Mouse (Mus musculus): ENCODE data around the gene Erp29.
A peak's percentile ranks its signal among the peaks of the same experiment; 100 is the strongest.

The Erp29 gene

GRCm38 (mm10) chr5:121449976-121450375, 2.3 kb downstream of the Erp29 start:
- no peak for DNase-seq (ENCODE audit: low read depth, low spot score)

- no peak for DNase-seq (ENCODE audit: low read depth, low spot score)
Measured at GRCm38 (mm10) chr5:121448450-121448849, 3.9 kb downstream of the Erp29 start.

- no peak for DNase-seq (ENCODE audit: low read depth, low spot score)
Measured at GRCm38 (mm10) chr5:121444870-121445269, 7.4 kb downstream of the Erp29 start.

GRCm38 (mm10) chr5:121443548-121443947, 8.8 kb downstream of the Erp29 start:
- DNase-seq (ENCODE audit: low read depth, low spot score) = no peak

- no peak for DNase-seq (ENCODE audit: low read depth, low spot score)
Measured at GRCm38 (mm10) chr5:121438756-121439155, 13.6 kb downstream of the Erp29 start.

GRCm38 (mm10) chr5:121438131-121438530, 14.2 kb downstream of the Erp29 start:
- no peak for DNase-seq (ENCODE audit: low read depth, low spot score)

GRCm38 (mm10) chr5:121428954-121429353, 23.4 kb downstream of the Erp29 start:
- peak; percentile 60 for DNase-seq (ENCODE audit: low read depth, low spot score)

- no peak for DNase-seq (ENCODE audit: low read depth, low spot score)
Measured at GRCm38 (mm10) chr5:121423297-121423696, 29.0 kb downstream of the Erp29 start.

GRCm38 (mm10) chr5:121422787-121423186, 29.5 kb downstream of the Erp29 start:
- no peak for DNase-seq (ENCODE audit: low read depth, low spot score)

- no peak for DNase-seq (ENCODE audit: low read depth, low spot score)
Measured at GRCm38 (mm10) chr5:121420721-121421120, 31.6 kb downstream of the Erp29 start.

GRCm38 (mm10) chr5:121410975-121411374, 41.3 kb downstream of the Erp29 start:
- no peak for DNase-seq (ENCODE audit: low read depth, low spot score)

GRCm38 (mm10) chr5:121407856-121408255, 44.5 kb downstream of the Erp29 start:
- no peak for DNase-seq (ENCODE audit: low read depth, low spot score)

- DNase-seq (ENCODE audit: low read depth, low spot score) = no peak
Measured at GRCm38 (mm10) chr5:121400849-121401248, 51.5 kb downstream of the Erp29 start.

GRCm38 (mm10) chr5:121400064-121400463, 52.2 kb downstream of the Erp29 start:
- DNase-seq (ENCODE audit: low read depth, low spot score) = no peak

GRCm38 (mm10) chr5:121399540-121399939, 52.8 kb downstream of the Erp29 start:
- DNase-seq (ENCODE audit: low read depth, low spot score) = no peak

GRCm38 (mm10) chr5:121398965-121399462, 53.3 kb downstream of the Erp29 start:
- DNase-seq (ENCODE audit: low read depth, low spot score) = no peak

- DNase-seq (ENCODE audit: low read depth, low spot score) = no peak
Measured at GRCm38 (mm10) chr5:121398146-121398964, 54.0 kb downstream of the Erp29 start.

GRCm38 (mm10) chr5:121397187-121398145, 54.8 kb downstream of the Erp29 start, which contains the start of gene Naa25:
Gene Naa25, plus strand, starts transcription at chr5:121397936.
- peak; percentile 91 for DNase-seq (ENCODE audit: low read depth, low spot score)

- no peak for DNase-seq (ENCODE audit: low read depth, low spot score)
Measured at GRCm38 (mm10) chr5:121395621-121396020, 56.7 kb downstream of the Erp29 start.

- DNase-seq (ENCODE audit: low read depth, low spot score) = no peak
Measured at GRCm38 (mm10) chr5:121393402-121393801, 58.9 kb downstream of the Erp29 start.

- no peak for DNase-seq (ENCODE audit: low read depth, low spot score)
Measured at GRCm38 (mm10) chr5:121392667-121393380, 59.5 kb downstream of the Erp29 start.
